Mouse (Mus musculus) Patski (cell line): ENCODE measurements around the gene A1cf. TPM values are rescaled to one million over a fixed set of nuclear protein-coding genes. Genes with fewer than 3 reads are reported as not detected.

Experiments
- ATAC-seq: fragments of 100-300 bp; one replicate; pipeline ENCODE4 v1.8.0; 2021
- CTCF ChIA-PET: fragments of 350-600 bp; sonication (Branson Sonifier 250); formaldehyde crosslinking; loops from one replicate; lab custom pipeline; 2022; ENCODE audit warnings: inconsistent platforms; lab: Charles Lee
- POLR2A ChIA-PET: fragments of 350-600 bp; sonication (Branson Sonifier 250); formaldehyde crosslinking; loops from one replicate; lab custom pipeline; 2022; ENCODE audit warnings: antibody characterized with exemption, inconsistent platforms; lab: Charles Lee
- DNase-seq: peaks from one replicate; pipeline ENCODE4 v3.0.0-alpha.2; 2011; ENCODE audit warnings: low read depth, low spot score
- H3K27me3 ChIP-seq: fragments of 371-371 bp; one replicate; pipeline ENCODE4 v1.5.1; 2021
- CTCF ChIP-seq: fragments of 100-300 bp; IDR thresholded peaks from one replicate; pipeline ENCODE4 v1.5.1; 2021
- in situ Hi-C: fragments of 300-500 bp; cut with MboI; formaldehyde crosslinking; loops from 3 replicates; pipeline ENCODE4 v1.11.1; 2018; ENCODE audit warnings: low pct_unique_long_range_greater_than_20kb, mixed read lengths
- polyA plus RNA-seq: library from polyadenylated mRNA; unstranded; gene quantifications from one replicate; pipeline ENCODE4 v1.2.3, GENCODE M21; 2021

A1cf gene
- polyA plus RNA-seq, 1 experiment from 2014 or later: not detected

DNA sequence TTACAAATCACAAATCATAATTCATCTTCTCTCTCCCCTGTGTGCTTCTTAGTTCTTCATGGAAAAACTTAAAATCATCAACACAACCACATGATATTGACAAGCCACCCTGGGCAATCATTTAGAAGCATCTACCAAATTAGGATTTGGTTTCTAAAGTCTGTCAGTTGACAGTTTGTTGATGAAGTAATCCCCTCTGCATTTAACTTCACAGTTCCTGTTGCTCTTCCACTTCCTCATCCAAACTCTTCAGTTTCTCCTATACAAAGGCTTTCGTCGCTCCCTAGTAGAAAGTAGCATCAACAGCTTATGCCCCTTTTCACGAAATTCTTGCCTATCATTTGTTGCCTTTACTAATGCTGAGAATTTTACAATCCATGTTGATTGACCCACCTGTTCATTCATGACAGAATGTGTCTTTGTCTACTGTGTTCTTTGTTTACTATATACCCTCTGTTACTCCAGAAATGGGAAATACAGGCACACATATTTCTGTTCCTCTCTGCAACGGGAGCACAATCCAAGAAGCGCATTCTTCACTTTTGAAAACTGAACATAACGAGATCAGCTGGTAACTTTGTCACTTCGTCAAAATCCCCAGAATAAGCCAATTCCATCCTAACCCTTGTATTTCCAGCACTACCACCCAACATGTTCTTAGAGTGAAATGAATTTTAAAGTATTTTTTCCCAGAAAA, 82.4 kb downstream of the A1cf start:
- POLR2A ChIA-PET: no interaction called here
- no peak for TF ChIP-seq CTCF
- CTCF ChIA-PET: interaction anchor here (0.7 kb wide), 1 partner anchor 16 kb away, joined by 3 read pairs; no protein-coding TSS in a partner anchor
- ATAC-seq: no peak
- peaks cover 66% of the 10 kb centered on the region for H3K27me3 ChIP-seq
- no peak for DNase-seq
- in situ Hi-C loops: no loop called here

DNA sequence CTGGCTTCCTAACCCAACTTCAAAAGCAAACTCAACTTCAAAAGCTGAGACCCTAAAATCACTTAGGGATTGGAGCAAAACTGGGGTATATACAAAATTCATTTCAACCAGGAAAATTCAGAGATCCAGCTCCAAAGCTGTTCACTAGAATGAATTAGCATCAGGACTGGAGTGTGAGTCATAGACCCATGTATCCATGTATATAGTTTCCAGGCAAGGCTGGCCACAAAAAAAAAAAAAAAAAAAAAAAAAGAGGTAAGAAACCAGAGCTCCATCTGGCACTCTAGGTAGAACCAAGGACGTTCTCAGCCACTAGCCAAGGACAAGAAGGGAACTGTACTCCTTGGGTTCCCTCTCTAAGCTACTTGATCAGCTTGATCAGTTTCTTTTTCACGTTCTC, 85.2 kb downstream of the A1cf start:
- in situ Hi-C loops: no loop called here
- POLR2A ChIA-PET: no interaction called here
- DNase-seq: no peak
- H3K27me3 ChIP-seq: peaks cover 71% of the 10 kb centered on the region
- CTCF ChIA-PET: no interaction called here
- no peak for ATAC-seq
- no peak for TF ChIP-seq CTCF

DNA sequence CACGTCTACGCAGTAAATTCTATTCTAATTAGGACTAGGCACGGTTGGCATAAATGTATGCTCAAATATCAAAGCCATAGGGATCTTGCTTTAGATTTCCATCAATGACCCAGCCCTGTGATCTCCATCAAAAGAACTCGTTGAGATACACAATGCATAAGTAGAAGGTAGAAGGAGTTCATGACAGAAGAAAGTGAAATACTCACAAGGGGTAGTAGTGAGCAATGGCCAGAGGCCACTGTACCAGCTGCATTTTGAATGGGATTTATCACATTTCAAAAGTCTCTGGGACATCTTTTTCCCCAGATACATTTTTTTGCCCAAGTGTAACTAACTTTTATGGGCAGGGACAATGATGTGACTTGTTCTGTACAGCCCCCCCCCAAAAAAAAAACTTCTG, 85.7 kb downstream of the A1cf start:
- TF ChIP-seq CTCF: no peak
- ChIA-PET POLR2A (no interaction called here), CTCF (no interaction called here)
- peaks cover 66% of the 10 kb centered on the region for H3K27me3 ChIP-seq
- DNase-seq: no peak
- no peak for ATAC-seq
- in situ Hi-C loops: no loop called here

DNA sequence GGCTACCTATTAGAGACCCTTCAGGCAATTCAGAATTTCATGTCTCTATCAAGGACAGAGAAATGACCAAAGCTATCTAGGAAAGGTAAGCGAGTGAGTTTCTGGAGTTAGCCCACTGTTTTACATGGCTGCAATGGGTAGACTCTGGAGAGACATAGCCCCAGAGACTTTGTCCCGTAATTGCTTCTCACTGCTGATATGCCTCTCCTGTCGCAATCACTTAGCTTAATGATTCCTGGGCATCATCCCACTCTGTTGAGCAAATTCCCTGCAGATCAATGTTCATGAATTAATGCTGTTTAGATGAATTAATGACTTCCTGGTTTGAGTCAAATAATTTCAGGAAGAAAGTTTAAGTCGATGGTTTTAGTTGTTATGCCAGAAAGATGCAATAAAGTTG, 86.1 kb downstream of the A1cf start:
- in situ Hi-C loops: no loop called here
- DNase-seq: no peak
- peaks cover 66% of the 10 kb centered on the region for H3K27me3 ChIP-seq
- ChIA-PET POLR2A (no interaction called here), CTCF (interaction anchor here (1.4 kb wide), 1 partner anchor 8 kb away, joined by 4 read pairs; no protein-coding TSS in a partner anchor)
- TF ChIP-seq CTCF: no peak
- no peak for ATAC-seq

DNA sequence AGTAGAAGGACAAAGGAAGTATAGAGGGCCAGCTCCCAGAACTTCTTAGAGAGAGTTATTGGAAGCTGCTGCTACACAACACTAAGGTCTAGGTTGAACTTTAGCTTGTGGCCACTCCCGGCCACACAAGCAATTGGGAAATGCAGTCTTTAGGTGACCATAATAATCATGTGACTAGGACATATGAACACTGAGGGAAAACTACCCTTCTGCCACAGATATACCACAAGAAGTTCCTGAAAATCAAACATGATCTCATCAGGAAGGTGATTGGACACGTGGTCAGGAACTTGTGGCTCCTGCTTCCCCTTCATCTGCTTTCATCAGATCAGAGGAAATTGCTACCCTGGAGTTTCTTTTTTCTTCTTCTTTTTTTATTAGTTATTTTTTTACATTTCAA, 87.8 kb downstream of the A1cf start:
- DNase-seq (no peak), ATAC-seq (no peak)
- ChIA-PET CTCF (no interaction called here), POLR2A (no interaction called here)
- H3K27me3 ChIP-seq: peaks cover 64% of the 10 kb centered on the region
- TF ChIP-seq CTCF: no peak
- in situ Hi-C loops: no loop called here

DNA sequence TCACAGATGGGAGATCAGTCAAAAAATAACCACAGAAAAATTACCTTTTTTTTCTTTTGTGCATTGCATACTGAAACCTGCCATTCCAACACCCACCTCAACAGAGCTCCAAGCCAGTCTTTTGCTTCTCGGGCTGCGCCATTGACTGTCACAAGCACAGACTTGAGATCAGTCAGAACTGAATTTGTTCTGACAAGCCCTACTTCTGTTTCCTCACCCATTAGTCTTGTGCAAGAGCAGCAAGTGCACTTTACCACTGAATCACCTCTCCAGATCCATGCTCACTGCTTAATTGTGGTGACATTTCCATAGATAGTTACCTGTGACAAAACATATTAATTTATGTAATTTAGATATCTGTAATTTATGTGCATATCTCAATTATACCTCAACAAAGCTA, 91.9 kb downstream of the A1cf start:
- TF ChIP-seq CTCF: no peak
- in situ Hi-C loops: no loop called here
- POLR2A ChIA-PET: no interaction called here
- CTCF ChIA-PET: interaction anchor here (1.0 kb wide), 1 partner anchor 107 kb away, joined by 3 read pairs; no protein-coding TSS in a partner anchor
- ATAC-seq (no peak), DNase-seq (no peak)
- peaks cover 64% of the 10 kb centered on the region for H3K27me3 ChIP-seq

DNA sequence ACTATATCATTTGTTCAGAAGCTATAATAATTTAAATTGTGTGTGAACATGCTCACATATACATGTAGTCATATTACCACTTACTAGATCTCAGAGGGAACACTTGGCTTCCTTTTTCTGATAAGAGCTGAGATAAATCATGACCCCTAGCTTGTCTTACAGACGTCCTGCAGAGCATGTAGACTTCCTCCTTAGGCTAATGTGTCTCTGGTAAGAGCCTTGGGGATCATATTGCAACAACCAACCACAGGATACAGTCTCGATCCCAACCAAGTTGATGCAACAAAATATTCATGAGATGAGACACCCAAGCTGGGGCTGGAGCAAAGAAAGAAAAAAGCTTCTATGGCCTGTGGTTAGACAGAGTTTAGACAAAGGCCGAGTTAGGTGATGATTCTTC, 94.6 kb downstream of the A1cf start:
- TF ChIP-seq CTCF: no peak
- peaks cover 67% of the 10 kb centered on the region for H3K27me3 ChIP-seq
- DNase-seq: no peak
- POLR2A ChIA-PET: no interaction called here
- in situ Hi-C loops: no loop called here
- CTCF ChIA-PET: interaction anchor here (1.3 kb wide), 1 partner anchor 66 kb away, joined by 3 read pairs; no protein-coding TSS in a partner anchor
- no peak for ATAC-seq

DNA sequence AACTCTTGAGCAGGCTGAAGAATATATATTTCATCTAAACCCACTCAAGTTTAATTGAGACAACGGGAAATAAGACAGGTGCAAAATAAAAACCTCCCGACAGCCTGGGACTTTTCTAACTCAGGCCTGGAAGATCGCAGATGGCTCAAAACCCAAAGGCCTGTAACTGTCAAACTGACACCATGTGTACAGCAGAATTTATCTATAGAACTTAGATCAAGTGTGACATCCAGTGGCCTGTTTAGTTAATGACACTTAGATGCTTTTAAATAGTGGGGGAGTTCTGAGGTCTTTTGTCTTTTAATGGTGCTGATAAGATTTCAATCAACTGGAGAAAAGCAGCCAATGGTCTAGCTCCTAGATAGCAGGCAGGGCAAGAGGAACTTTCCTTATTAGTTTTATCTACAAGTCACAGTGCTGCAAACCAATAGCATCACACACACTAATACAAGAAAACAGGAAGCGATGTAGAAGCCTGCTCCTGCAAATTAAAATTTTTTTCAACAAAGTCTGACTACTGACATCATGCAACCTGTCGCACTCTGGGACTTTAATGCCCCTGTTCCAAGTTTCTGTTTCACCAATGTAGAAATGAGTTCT, 99.5 kb downstream of the A1cf start:
- POLR2A ChIA-PET: no interaction called here
- TF ChIP-seq CTCF: peak; percentile 34
- ATAC-seq: no peak
- no peak for DNase-seq
- CTCF ChIA-PET: interaction anchor here (1.3 kb wide), 1 partner anchor 58 kb away, joined by 3 read pairs; no protein-coding TSS in a partner anchor
- in situ Hi-C loops: no loop called here
- H3K27me3 ChIP-seq: peaks cover 64% of the 10 kb centered on the region

DNA sequence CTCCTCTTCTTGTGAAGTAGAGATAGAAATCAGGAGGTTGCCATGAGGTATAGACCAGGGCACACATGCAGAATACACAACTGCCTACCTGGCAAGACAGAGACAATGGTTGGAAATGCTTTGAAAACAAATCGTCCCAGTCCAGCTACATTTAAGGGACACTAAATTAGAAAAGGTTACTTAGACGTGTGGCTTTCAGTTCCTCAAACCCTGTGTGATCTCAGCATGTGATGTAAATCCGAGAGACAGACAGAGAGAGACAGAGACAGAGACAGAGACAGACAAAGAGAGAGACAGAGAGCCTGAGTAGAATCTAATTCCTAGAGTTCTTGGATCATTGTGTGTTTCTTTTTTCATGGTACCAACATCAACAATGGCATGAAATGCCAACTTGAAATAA, 102.8 kb downstream of the A1cf start:
- in situ Hi-C loops: loop anchor here (5.0 to 10.0 kb wide), 3 partner anchors 71 to 713 kb away; no protein-coding TSS in a partner anchor
- ChIA-PET CTCF (interaction anchor here (1.1 kb wide), 1 partner anchor 199 kb away, joined by 3 read pairs; no protein-coding TSS in a partner anchor), POLR2A (interaction anchor here (0.6 kb wide), 1 partner anchor 518 kb away, joined by 5 read pairs; no protein-coding TSS in a partner anchor)
- DNase-seq (no peak), ATAC-seq (no peak)
- no peak for TF ChIP-seq CTCF
- H3K27me3 ChIP-seq: peaks cover 39% of the 10 kb centered on the region

DNA sequence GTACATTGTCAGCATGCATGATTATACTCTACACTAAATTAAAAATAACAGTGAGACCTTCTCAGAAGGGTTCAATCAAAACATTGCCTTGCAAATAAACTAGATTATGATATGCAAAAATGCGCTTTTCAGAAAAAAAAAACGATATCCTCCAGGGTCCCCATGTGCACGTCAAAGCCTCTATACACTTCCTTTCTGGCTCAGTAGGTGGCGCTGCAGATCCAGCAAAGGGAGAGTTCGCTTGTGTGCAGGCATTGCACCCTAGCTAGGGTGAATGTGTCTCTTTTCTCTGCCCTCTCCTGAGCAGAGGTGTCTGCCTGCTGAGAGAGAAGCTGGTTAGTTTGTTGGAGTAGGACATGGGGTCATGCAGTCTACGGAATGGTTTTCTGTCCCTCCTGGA, 103.4 kb downstream of the A1cf start:
- ChIA-PET POLR2A (no interaction called here), CTCF (interaction anchor here (0.7 to 1.3 kb wide), 4 partner anchors 14 to 726 kb away, joined by 3 to 6 read pairs (median 4); no protein-coding TSS in a partner anchor)
- TF ChIP-seq CTCF: peak; percentile 93
- peaks cover 33% of the 10 kb centered on the region for H3K27me3 ChIP-seq
- peak; percentile 96 for ATAC-seq
- in situ Hi-C loops: loop anchor here (5.0 to 10.0 kb wide), 3 partner anchors 70 to 713 kb away; no protein-coding TSS in a partner anchor
- DNase-seq: peak; percentile 27

DNA sequence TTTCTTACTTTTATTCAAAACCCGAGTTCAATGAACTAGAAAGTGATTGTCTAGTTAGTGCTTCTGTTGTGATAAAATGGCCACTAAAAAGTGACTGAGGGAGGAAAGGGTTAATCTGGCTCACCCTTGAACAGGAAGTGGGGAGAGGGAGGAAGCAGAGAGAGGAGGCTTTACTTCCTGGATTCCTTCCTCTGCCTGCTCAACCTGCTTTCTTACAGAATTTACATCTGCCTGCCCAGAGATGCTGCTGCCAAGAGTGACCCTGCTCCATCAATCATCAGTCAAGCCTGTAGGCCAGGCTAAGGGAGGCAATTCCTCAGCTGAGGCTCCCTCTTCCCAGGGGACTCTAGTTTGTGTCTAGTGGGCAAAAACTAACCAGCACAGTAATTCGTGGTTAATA, 107.3 kb downstream of the A1cf start:
- CTCF ChIA-PET: no interaction called here
- POLR2A ChIA-PET: no interaction called here
- DNase-seq (no peak), ATAC-seq (no peak)
- in situ Hi-C loops: loop anchor here (10.0 kb wide), 2 partner anchors 519 to 709 kb away; no protein-coding TSS in a partner anchor
- H3K27me3 ChIP-seq: peaks cover 10% of the 10 kb centered on the region
- TF ChIP-seq CTCF: no peak
